Mouse (Mus musculus): ENCODE results near the gene Scd2. TPM values are rescaled to one million over a fixed set of nuclear protein-coding genes. Genes with fewer than 3 reads are reported as not detected.

Scd2 gene
- 284 and 303 TPM in 2 replicates for total RNA-seq (2012; rRNA removed)

DNA sequence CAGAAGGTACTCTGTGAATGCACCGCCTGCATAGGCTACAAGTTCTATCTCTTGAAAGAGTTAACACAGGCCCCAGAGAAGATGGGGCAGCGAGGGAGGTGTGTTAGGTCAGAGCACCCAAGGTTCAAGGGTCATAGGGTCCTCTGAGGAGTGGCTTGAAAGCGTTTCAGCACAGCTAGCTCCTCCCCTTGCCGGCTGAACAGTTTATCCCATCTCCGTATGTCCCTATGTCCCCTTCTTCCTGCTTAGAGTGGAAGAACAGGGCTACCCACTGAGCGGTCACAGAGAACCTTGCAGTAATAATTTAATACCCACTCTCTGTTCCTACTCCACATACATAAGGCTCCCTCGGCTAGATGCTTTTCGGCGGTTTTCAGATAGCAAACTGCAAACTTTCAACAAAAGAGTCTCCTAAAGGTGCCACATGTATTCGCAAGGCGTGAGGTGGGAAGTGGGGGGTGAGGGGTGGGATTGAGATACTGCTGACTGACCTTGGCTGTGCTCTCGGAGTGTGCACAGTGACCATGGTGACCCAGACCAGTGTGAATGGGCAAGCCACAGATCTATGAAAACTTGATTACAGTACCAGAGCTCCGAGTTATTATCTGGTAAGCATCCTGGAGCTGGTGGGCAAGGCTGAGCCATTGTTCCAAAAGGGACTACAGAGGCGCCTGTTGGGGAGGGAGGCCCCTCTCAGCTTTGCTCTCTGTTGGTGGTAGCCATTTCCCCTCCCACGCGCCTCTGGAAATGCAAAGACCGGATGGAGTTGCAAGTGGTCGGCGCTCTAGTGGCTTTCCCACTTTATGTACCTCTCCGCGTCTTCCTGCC is at the start of gene Scd2:
Scd2 (plus strand) TSS at position 734 of the 828 bp plus-strand sequence.
- Histone ChIP-seq H3K9ac (ENCODE audit: insufficient read depth, low read depth, low read length, poor library complexity, severe bottlenecking) (peak within 1 kb of the TSS; percentile 90), H3K4me3 (ENCODE audit: insufficient read depth in 1 of 2, low read depth in 1 of 2, low read length in 2 of 2, poor library complexity in 1 of 2, severe bottlenecking in 1 of 2) (peak within 1 kb of the TSS; percentile 94 to 98), H3K9me3 (ENCODE audit: control insufficient read depth, insufficient read depth, low read depth, low read length) (no peaks in the 10 kb centered on the region), H3K36me3 (ENCODE audit: control insufficient read depth, insufficient read depth, low read length, poor library complexity, severe bottlenecking) (peaks cover 34% of the 10 kb centered on the region), H3K4me1 (ENCODE audit: control insufficient read depth in 2 of 2, insufficient read depth in 2 of 2, low read length in 2 of 2, poor library complexity in 1 of 2) (peaks cover 0 to 22% of the 10 kb centered on the region in 2 experiments; a peak in 2 of 4 replicates), H3K27ac (ENCODE audit: insufficient read depth, low read depth, low read length, poor library complexity, severe bottlenecking) (peak within 1 kb of the TSS; percentile 89)
- no peak for TF ChIP-seq HCFC1 (IDR thresholded peaks at IDR 0.05; ENCODE audit: borderline replicate concordance, insufficient read depth, low read length)
- TF ChIP-seq ZNF384 (IDR thresholded peaks at IDR 0.05; ENCODE audit: low read depth, low read length): no peak
- no peak for TF ChIP-seq CHD2 (IDR thresholded peaks at IDR 0.05; ENCODE audit: low read depth, low read length)
- no peak for TF ChIP-seq MAFK (IDR thresholded peaks at IDR 0.05; ENCODE audit: insufficient read depth, low read depth, low read length)
- no peak for TF ChIP-seq ZC3H11A (IDR thresholded peaks at IDR 0.05; ENCODE audit: borderline replicate concordance, low read depth, low read length)
- DNase-seq (ENCODE audit: low read depth, low spot score): no peak
- in situ Hi-C loops (cut with MboI; ENCODE audit: low sequenced_read_pairs in 2 of 2, unreplicated experiment in 2 of 2): no loop called here

DNA sequence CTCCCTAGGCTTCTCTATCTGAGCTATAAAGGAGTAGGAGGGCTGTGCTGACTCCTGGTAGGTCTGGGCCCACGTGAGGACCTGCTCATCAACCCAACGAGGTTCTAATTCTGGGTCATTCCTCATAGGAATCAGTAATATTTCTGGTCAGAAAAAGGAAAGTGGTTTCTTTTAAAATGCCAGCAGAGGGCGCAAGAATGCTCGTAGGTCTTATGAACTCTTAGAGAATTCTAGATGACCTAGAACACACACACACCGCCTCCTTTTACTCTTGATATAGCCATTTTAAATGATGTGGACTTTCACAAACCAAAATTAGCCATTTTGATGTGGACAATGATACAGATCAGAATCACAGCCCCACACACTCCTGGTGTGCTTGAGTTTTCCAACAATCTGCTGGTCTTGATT is 47.7 kb upstream of the Scd2 start:
- no peak for DNase-seq (ENCODE audit: low read depth, low spot score)
- in situ Hi-C loops (cut with MboI; ENCODE audit: low sequenced_read_pairs in 2 of 2, unreplicated experiment in 2 of 2): loop anchor here in 1 of 2 experiments (5.0 kb wide), 1 partner anchor 52 kb away; no protein-coding TSS in a partner anchor
- H3K4me3 ChIP-seq (ENCODE audit: insufficient read depth in 1 of 2, low read depth in 1 of 2, low read length in 2 of 2, poor library complexity in 1 of 2, severe bottlenecking in 1 of 2): no peak overlapping the region
- peaks cover 3 to 14% of the 10 kb centered on the region in 2 experiments; a peak in 3 of 4 replicates for H3K4me1 ChIP-seq (ENCODE audit: control insufficient read depth in 2 of 2, insufficient read depth in 2 of 2, low read length in 2 of 2, poor library complexity in 1 of 2)
- H3K36me3 ChIP-seq (ENCODE audit: control insufficient read depth, insufficient read depth, low read length, poor library complexity, severe bottlenecking): no peaks in the 10 kb centered on the region
- TF ChIP-seq ZNF384 (IDR thresholded peaks at IDR 0.05; ENCODE audit: low read depth, low read length) (no peak), ZC3H11A (IDR thresholded peaks at IDR 0.05; ENCODE audit: borderline replicate concordance, low read depth, low read length) (peak; percentile 3; the same call in 1 of the 2 replicates)
- H3K9me3 ChIP-seq (ENCODE audit: control insufficient read depth, insufficient read depth, low read depth, low read length): no peaks in the 10 kb centered on the region
- H3K9ac ChIP-seq (ENCODE audit: insufficient read depth, low read depth, low read length, poor library complexity, severe bottlenecking): no peak overlapping the region
- H3K27ac ChIP-seq (ENCODE audit: insufficient read depth, low read depth, low read length, poor library complexity, severe bottlenecking): no peak overlapping the region

DNA sequence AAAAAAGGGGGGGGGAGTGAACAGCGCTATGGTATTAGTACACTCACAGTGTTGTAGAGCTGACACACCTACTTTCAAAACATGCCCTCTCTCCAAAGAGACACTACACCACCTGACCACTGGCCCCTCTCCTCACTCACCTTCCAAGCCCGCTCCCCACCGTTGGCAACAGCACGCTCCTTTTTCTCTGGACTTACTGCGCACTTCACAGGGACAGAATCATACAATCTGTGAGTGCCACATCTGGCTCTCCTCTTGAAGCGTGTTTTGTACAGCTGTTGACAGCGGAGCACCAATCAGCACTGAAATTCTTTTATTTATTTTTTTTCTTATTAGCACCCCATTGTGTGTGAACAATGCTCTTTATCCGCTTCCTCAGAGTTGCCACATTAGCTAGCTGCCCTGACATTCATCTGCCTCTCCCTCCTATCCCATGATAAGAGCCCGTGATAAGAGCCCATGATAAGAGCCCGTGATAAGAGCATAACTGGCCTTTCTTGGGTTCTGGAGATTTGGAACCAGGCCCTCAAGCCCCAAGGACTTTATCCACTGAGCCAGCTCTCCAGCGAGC is 47.0 kb upstream of the Scd2 start:
- TF ChIP-seq ZNF384 (IDR thresholded peaks at IDR 0.05; ENCODE audit: low read depth, low read length): no peak
- TF ChIP-seq ZC3H11A (IDR thresholded peaks at IDR 0.05; ENCODE audit: borderline replicate concordance, low read depth, low read length): no peak
- TF ChIP-seq MAFK (IDR thresholded peaks at IDR 0.05; ENCODE audit: insufficient read depth, low read depth, low read length): no peak
- TF ChIP-seq HCFC1 (IDR thresholded peaks at IDR 0.05; ENCODE audit: borderline replicate concordance, insufficient read depth, low read length): no peak
- in situ Hi-C loops (cut with MboI; ENCODE audit: low sequenced_read_pairs in 2 of 2, unreplicated experiment in 2 of 2): loop anchor here in 1 of 2 experiments (5.0 kb wide), 1 partner anchor 51 kb away; no protein-coding TSS in a partner anchor
- Histone ChIP-seq H3K9ac (ENCODE audit: insufficient read depth, low read depth, low read length, poor library complexity, severe bottlenecking) (no peak overlapping the region), H3K36me3 (ENCODE audit: control insufficient read depth, insufficient read depth, low read length, poor library complexity, severe bottlenecking) (no peaks in the 10 kb centered on the region), H3K4me1 (ENCODE audit: control insufficient read depth in 2 of 2, insufficient read depth in 2 of 2, low read length in 2 of 2, poor library complexity in 1 of 2) (peaks cover 3 to 14% of the 10 kb centered on the region in 2 experiments; a peak in 3 of 4 replicates), H3K27ac (ENCODE audit: insufficient read depth, low read depth, low read length, poor library complexity, severe bottlenecking) (no peak overlapping the region), H3K4me3 (ENCODE audit: insufficient read depth in 1 of 2, low read depth in 1 of 2, low read length in 2 of 2, poor library complexity in 1 of 2, severe bottlenecking in 1 of 2) (no peak overlapping the region), H3K9me3 (ENCODE audit: control insufficient read depth, insufficient read depth, low read depth, low read length) (no peaks in the 10 kb centered on the region)
- no peak for DNase-seq (ENCODE audit: low read depth, low spot score)

DNA sequence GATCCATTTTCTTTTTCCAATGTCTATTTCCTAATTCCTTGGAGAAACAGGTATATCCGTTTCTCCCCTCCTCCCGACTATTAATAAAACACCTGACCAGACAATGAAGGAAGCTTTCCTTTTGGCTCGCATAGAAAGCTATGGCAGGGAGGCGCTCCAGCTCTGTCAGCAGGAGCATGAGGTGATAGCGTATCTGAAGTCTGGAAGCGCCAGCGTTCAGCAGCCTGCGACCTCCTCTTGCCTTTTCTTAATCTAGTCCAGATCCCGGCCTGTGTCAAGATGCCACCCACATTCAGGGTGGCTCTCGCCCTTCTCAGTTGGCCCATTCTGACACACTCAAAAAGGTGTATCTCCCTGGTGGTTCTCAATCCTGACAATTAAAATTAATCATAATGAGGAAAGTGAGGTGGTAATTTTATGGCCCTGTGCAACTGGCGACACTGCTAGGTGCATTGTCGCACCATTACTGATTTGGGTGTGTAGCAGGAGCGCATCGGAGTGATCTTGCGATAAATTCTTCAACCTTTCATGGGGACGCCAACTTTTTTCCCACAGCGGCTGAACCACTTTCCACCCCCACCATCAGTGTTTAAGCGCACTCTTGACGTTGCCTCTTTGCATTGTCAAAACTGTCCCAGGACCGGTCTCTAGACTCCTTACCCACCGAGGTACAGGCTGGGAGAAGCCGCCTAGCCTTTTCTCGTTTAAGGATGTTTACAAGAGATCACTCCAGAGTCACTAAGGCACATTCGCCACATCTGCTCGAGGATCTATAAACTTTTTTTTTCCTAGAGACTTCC is 46.0 kb upstream of the Scd2 start:
- H3K27ac ChIP-seq (ENCODE audit: insufficient read depth, low read depth, low read length, poor library complexity, severe bottlenecking): peak overlapping the region; percentile 65
- peaks cover 3 to 16% of the 10 kb centered on the region in 2 experiments; a peak in 3 of 4 replicates for H3K4me1 ChIP-seq (ENCODE audit: control insufficient read depth in 2 of 2, insufficient read depth in 2 of 2, low read length in 2 of 2, poor library complexity in 1 of 2)
- DNase-seq (ENCODE audit: low read depth, low spot score): no peak
- H3K4me3 ChIP-seq (ENCODE audit: insufficient read depth in 1 of 2, low read depth in 1 of 2, low read length in 2 of 2, poor library complexity in 1 of 2, severe bottlenecking in 1 of 2): peak overlapping the region; percentile 61 to 75
- TF ChIP-seq HCFC1 (IDR thresholded peaks at IDR 0.05; ENCODE audit: borderline replicate concordance, insufficient read depth, low read length) (no peak), ZNF384 (IDR thresholded peaks at IDR 0.05; ENCODE audit: low read depth, low read length) (no peak), MAFK (IDR thresholded peaks at IDR 0.05; ENCODE audit: insufficient read depth, low read depth, low read length) (no peak), CHD2 (IDR thresholded peaks at IDR 0.05; ENCODE audit: low read depth, low read length) (no peak), ZC3H11A (IDR thresholded peaks at IDR 0.05; ENCODE audit: borderline replicate concordance, low read depth, low read length) (no peak)
- in situ Hi-C loops (cut with MboI; ENCODE audit: low sequenced_read_pairs in 2 of 2, unreplicated experiment in 2 of 2): loop anchor here in 1 of 2 experiments (5.0 kb wide), 1 partner anchor 50 kb away; no protein-coding TSS in a partner anchor
- peak overlapping the region; percentile 59 for H3K9ac ChIP-seq (ENCODE audit: insufficient read depth, low read depth, low read length, poor library complexity, severe bottlenecking)
- H3K9me3 ChIP-seq (ENCODE audit: control insufficient read depth, insufficient read depth, low read depth, low read length): no peaks in the 10 kb centered on the region
- no peaks in the 10 kb centered on the region for H3K36me3 ChIP-seq (ENCODE audit: control insufficient read depth, insufficient read depth, low read length, poor library complexity, severe bottlenecking)
